Mouse (Mus musculus) cerebral cortex, adult 2 months (tissue): ENCODE data around the gene Gm20809.

Experiments used
- WGBS: fragments of 180-500 bp; shearing (Covaris S2); methylation state at CpG from one replicate; pipeline ENCODE4 v1.1.7; 2018; 5-methylcytosine and 5-hydroxymethylcytosine counted together

Gene Gm20809

DNA sequence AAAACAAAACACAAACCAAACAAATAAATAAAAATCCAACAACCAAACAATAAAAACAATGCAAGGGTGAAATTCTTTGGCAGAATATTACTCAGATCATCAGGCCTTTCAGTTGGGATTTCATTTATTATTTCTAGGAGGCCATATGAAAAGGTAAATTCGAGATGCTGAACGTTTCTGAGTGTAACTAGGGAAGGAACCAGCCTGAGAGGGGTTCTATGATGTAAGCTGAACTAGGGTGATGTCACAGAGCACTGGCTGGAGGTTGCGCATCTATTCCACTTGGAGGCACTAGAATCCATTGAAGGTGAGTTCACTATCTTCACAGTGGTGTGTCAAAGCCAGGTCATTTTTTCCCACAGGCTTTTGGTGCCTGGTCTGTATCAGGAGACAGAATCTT, at the start of gene Gm20809:
Gene Gm20809, plus strand, starts transcription at position 301 of the 400 bp plus-strand sequence.
- no CpG with 5 or more reads among the region's 3 CpGs for WGBS
